8 mouse cellular contexts compared by ENCODE assay signal in the genomic region with DNA sequence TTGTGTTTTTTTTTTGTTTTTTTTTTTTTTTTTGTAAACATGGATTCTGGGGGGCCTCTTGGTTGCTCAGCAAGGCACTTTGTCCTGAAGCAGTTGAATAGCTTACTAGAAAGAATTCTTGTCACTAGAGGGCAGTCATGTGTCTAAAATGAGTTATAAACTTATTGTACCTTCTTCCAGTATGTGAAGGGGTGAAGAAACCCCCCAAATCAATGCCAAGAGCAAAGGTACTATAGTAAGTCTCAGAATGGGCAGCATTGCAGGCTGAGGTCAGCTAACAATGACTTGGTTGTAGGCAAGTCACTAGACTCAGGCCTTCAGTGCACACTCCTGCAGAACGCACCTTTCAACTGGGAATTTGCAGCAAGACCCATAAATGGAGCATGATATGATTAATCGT. TPM values are rescaled to one million over a fixed set of nuclear protein-coding genes. Genes with fewer than 3 reads are reported as not detected.
A peak's percentile ranks its signal among the peaks of the same experiment; 100 is the strongest.
DNase-seq lines count a peak whose midpoint lies in the region; ATAC-seq and TF ChIP-seq lines count a peak whose summit lies in the region.

No protein-coding gene starts in this region.

- peak; percentile 61 for ATAC-seq in activated CD4-positive, CD25-positive, alpha-beta regulatory T cell, adult 4 months
- ATAC-seq in limb, embryonic 13.5 days (ENCODE audit: low FRiP score, low read depth) = peak; percentile 51; the same call in 1 of the 2 replicates
- ATAC-seq in cerebellum, adult (ENCODE audit: insufficient number of reproducible peaks, low FRiP score, low TSS enrichment) = no peak

- no peak overlapping the region for H3K9ac ChIP-seq in limb, embryonic 13.5 days

- DNase-seq in kidney, adult 2 months = peak; percentile 59
- no peak for DNase-seq in kidney, postnatal 10 days
- DNase-seq in CD4-positive, CD25-positive, alpha-beta regulatory T cell, adult 2 months (ENCODE audit: low read depth, low spot score) = peak; percentile 68
- DNase-seq in spleen, postnatal 4 days (ENCODE audit: low spot score in 2 of 2) = no peak
- no peak for DNase-seq in ovary, postnatal 10 days (ENCODE audit: low spot score)

- no peaks in the 10 kb centered on the region; the same call in 1 of the 2 replicates for H3K4me1 ChIP-seq in kidney, adult 2 months (ENCODE audit: control insufficient read depth, insufficient read depth, low read length)
- 0 out of 2 replicates have a peak, but pooled peaks cover under 1% of the 10 kb centered on the region for H3K4me1 ChIP-seq in limb, embryonic 13.5 days

- no peaks in the 10 kb centered on the region for H3K9me3 ChIP-seq in limb, embryonic 13.5 days

- no peak overlapping the region for H3K4me3 ChIP-seq in kidney, adult 2 months (ENCODE audit: insufficient read depth, low read depth, low read length)
- H3K4me3 ChIP-seq in limb, embryonic 13.5 days = no peak overlapping the region

- peaks cover 6% of the 10 kb centered on the region for H3K36me3 ChIP-seq in kidney, adult 2 months (ENCODE audit: control insufficient read depth, insufficient read depth, low read length)
- peaks cover 32% of the 10 kb centered on the region for H3K36me3 ChIP-seq in limb, embryonic 13.5 days

- TF ChIP-seq POLR2A in kidney, adult 2 months (IDR thresholded peaks at IDR 0.05; ENCODE audit: low read depth, low read length) = no peak

- WGBS in kidney, adult 2 months = 83% methylated on average over 2 of the region's 2 CpGs
- WGBS in limb, embryonic 13.5 days = 91% methylated on average over 2 of the region's 2 CpGs

- no peaks in the 10 kb centered on the region for H3K27me3 ChIP-seq in kidney, adult 2 months (replicated peaks; ENCODE audit: control insufficient read depth, insufficient read depth, low read length)
- no peaks in the 10 kb centered on the region for H3K27me3 ChIP-seq in limb, embryonic 13.5 days

- H3K4me2 ChIP-seq in limb, embryonic 13.5 days (replicated peaks) = no peak overlapping the region

- no peak for TF ChIP-seq CTCF in kidney, adult 2 months (conservative IDR thresholded peaks at IDR 0.05; ENCODE audit: insufficient read depth, insufficient read length, low read depth, low read length)

- H3K27ac ChIP-seq in kidney, adult 2 months (ENCODE audit: insufficient read depth, low read depth, low read length) = no peak overlapping the region
- H3K27ac ChIP-seq in limb, embryonic 13.5 days = no peak overlapping the region

RNA-seq across cellular contexts. Expression of gene Pxk, which starts 5.4 kb away (rescaled TPM):
- polyA plus RNA-seq in kidney, adult 2 months (2012; rRNA removed) = 36.8 and 42.9 TPM in 2 replicates
- polyA plus RNA-seq in activated CD4-positive, CD25-positive, alpha-beta regulatory T cell, adult 4 months (2017; shearing (Covaris generic)) = 10 to 100 TPM; 31.6 to 42.7 TPM
- 30.1 and 31.5 TPM in 2 replicates for polyA plus RNA-seq in limb, embryonic 13.5 days (2015; fragmentation: Nextera tagmentation; extraction: Ambion mirVana)

RNA-seq across cellular contexts. Expression of gene Rpp14, which starts 12.4 kb away (rescaled TPM):
- 9.0 and 13.8 TPM in 2 replicates for polyA plus RNA-seq in kidney, adult 2 months (2012; rRNA removed)
- 10 to 100 TPM; 35.2 to 38.5 TPM for polyA plus RNA-seq in activated CD4-positive, CD25-positive, alpha-beta regulatory T cell, adult 4 months (2017; shearing (Covaris generic))
- 53.7 and 55.8 TPM in 2 replicates for polyA plus RNA-seq in limb, embryonic 13.5 days (2015; fragmentation: Nextera tagmentation; extraction: Ambion mirVana)

Comparison
In these comparisons a context has a peak if more than half of its experiments do, and no peak if none do; other contexts are left out.
1. DNase-seq: peak in kidney, adult 2 months (single experiment) and CD4-positive, CD25-positive, alpha-beta regulatory T cell, adult 2 months (single experiment); none in kidney, postnatal 10 days (single experiment), spleen, postnatal 4 days (0 of 2) and ovary, postnatal 10 days (single experiment).